16 mouse cellular contexts compared by ENCODE assay signal in the genomic region with DNA sequence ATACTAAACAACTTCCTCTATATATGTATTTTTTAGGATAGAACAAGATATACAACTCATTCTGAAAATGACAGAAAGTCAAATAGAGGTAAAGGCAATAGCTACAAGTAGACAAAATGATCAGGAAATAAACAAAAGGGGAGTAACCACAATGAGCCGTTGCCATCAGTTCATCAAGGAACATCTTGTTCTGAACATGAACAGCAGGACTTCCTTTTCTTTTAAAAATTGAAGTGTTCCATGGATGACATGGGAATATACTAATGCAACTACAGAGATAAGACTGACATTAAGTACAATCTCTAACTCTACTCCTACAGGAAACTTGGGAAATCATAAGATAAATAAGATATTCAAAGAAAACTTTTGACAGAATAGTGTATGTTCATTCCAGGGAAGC.
"Had no signal": no experiment of that assay in that cellular context is flagged by ENCODE, and none has a peak within 500 bp of the region (broad histone marks: within the 10 kb centered on the region; RNA-seq: fewer than 3 reads in every experiment).

No protein-coding gene starts in this region.

- H3K27me3 ChIP-seq: neural tube, embryonic 13.5 days; neural tube, embryonic 15.5 days; stomach, embryonic 15.5 days had no signal

- H3K4me2 ChIP-seq: neural tube, embryonic 13.5 days; neural tube, embryonic 15.5 days; stomach, embryonic 15.5 days had no signal

- DNase-seq: retina, postnatal 1 day; right cerebral cortex, adult 18-20 months; right cerebral cortex, postnatal 14 days; right cerebral cortex, postnatal 25 days; right cerebral cortex, postnatal 4 days; spleen, adult 18-20 months; thymus, adult 18-20 months; thymus, adult 2 months; thymus, postnatal 14 days; thymus, postnatal 25 days; thymus, postnatal 36 days; thymus, postnatal 4 days had no signal

- H3K4me1 ChIP-seq: neural tube, embryonic 13.5 days; neural tube, embryonic 15.5 days; stomach, embryonic 15.5 days had no signal

- H3K4me3 ChIP-seq: neural tube, embryonic 13.5 days; neural tube, embryonic 15.5 days; stomach, embryonic 15.5 days had no signal

- H3K9me3 ChIP-seq: neural tube, embryonic 13.5 days; neural tube, embryonic 15.5 days; stomach, embryonic 15.5 days had no signal

- H3K27ac ChIP-seq: neural tube, embryonic 13.5 days; neural tube, embryonic 15.5 days; stomach, embryonic 15.5 days; stomach, postnatal 0 days had no signal

- H3K9ac ChIP-seq: neural tube, embryonic 13.5 days; neural tube, embryonic 15.5 days; stomach, embryonic 15.5 days had no signal
